Mouse (Mus musculus) forebrain, embryonic 16.5 days (tissue): ENCODE results near the gene Ppa1. TPM values are rescaled to one million over a fixed set of nuclear protein-coding genes. Genes with fewer than 3 reads are reported as not detected.
A peak's percentile ranks its signal among the peaks of the same experiment; 100 is the strongest.

Experiments used
- ATAC-seq: fragments of 200-750 bp; cut with Nextera tagmentation; 2 replicates; pipeline ENCODE4 v1.8.0; 2017; ENCODE audit warnings: mild to moderate bottlenecking, moderate library complexity
- H3K27ac ChIP-seq: fragments of 300-500 bp; sonication (generic); 2 replicates; pipeline ENCODE4 v1.5.1; 2014; ENCODE audit warnings: low read length, control low read depth
- H3K27me3 ChIP-seq: fragments of 300-500 bp; sonication (generic); replicated peaks from 2 replicates; pipeline ENCODE4 v1.6.1; 2014; ENCODE audit warnings: low read length; ENCODE audit not compliant: control insufficient read depth, insufficient read depth
- H3K36me3 ChIP-seq: fragments of 300-500 bp; sonication (generic); 2 replicates; pipeline ENCODE4 v1.6.1; 2014; ENCODE audit not compliant: control insufficient read depth, insufficient read depth
- H3K4me1 ChIP-seq: fragments of 300-500 bp; sonication (generic); replicated peaks from 2 replicates; pipeline ENCODE4 v1.6.1; 2014; ENCODE audit warnings: low read length; ENCODE audit not compliant: control insufficient read depth, insufficient read depth
- H3K4me2 ChIP-seq: fragments of 300-500 bp; sonication (generic); 2 replicates; pipeline ENCODE4 v1.6.1; 2014; ENCODE audit warnings: mild to moderate bottlenecking, low read length, control low read depth
- H3K4me3 ChIP-seq: fragments of 300-500 bp; sonication (generic); replicated peaks from 2 replicates; pipeline ENCODE4 v1.5.1; 2014; ENCODE audit warnings: mild to moderate bottlenecking, low read length, control low read depth
- H3K9ac ChIP-seq: fragments of 300-500 bp; sonication (generic); replicated peaks from 2 replicates; pipeline ENCODE4 v1.6.1; 2014; ENCODE audit warnings: low read depth, low read length, control low read depth
- H3K9me3 ChIP-seq: fragments of 300-500 bp; sonication (generic); 2 replicates; pipeline ENCODE4 v1.6.1; 2016; ENCODE audit warnings: low read length; ENCODE audit not compliant: control insufficient read depth
- WGBS: fragments of 180-500 bp; shearing (Covaris S2); extraction: QIAGEN DNeasy Blood & Tissue Kit; methylation state at CpG from one replicate; pipeline ENCODE4 v1.1.7; 2014; 5-methylcytosine and 5-hydroxymethylcytosine counted together
- polyA plus RNA-seq: library from polyadenylated mRNA; unstranded; fragments of >200 nt; fragmentation: Nextera tagmentation; extraction: Ambion mirVana; gene quantifications from 2 replicates; pipeline ENCODE4 v1.2.1, GENCODE M21; 2015

Gene Ppa1
- polyA plus RNA-seq, 1 experiment from 2014 or later = 244 TPM

GRCm38 (mm10) chr10:61679545-61679944 is 31.2 kb downstream of the Ppa1 start:
- 35% methylated on average over 9 of the region's 9 CpGs for WGBS

GRCm38 (mm10) chr10:61680015-61680913 is 31.9 kb downstream of the Ppa1 start, which contains the start of gene Sar1a:
TSS of gene Sar1a (plus strand) at chr10:61680299.
- under 1% methylated on average over 72 of the region's 84 CpGs for WGBS
- peaks cover 4% of the 10 kb centered on the region; the same call in 1 of the 2 replicates for H3K36me3 ChIP-seq
- no peaks in the 10 kb centered on the region for H3K9me3 ChIP-seq
- peak; percentile 100 for ATAC-seq
- H3K4me2 ChIP-seq = peak within 1 kb of the TSS; percentile 68
- H3K27me3 ChIP-seq = no peaks in the 10 kb centered on the region
- peaks cover 11% of the 10 kb centered on the region for H3K4me1 ChIP-seq
- peak within 1 kb of the TSS; percentile 64 for H3K27ac ChIP-seq
- peak within 1 kb of the TSS; percentile 67 for H3K4me3 ChIP-seq
- peak within 1 kb of the TSS; percentile 82 for H3K9ac ChIP-seq

More at GRCm38 (mm10) chr10:61679545-61679944, 31.2 kb downstream of the Ppa1 start:
- Histone ChIP-seq H3K4me1 (peaks cover 11% of the 10 kb centered on the region), H3K9me3 (no peaks in the 10 kb centered on the region), H3K4me2 (peak overlapping the region; percentile 66), H3K36me3 (peaks cover 4% of the 10 kb centered on the region; the same call in 1 of the 2 replicates), H3K27me3 (no peaks in the 10 kb centered on the region), H3K9ac (peak overlapping the region; percentile 82), H3K4me3 (peak overlapping the region; percentile 67), H3K27ac (peak overlapping the region; percentile 64; the same call in 1 of the 2 replicates)
- peak; percentile 2 for ATAC-seq

GRCm38 (mm10) chr10:61689405-61689804 is 41.1 kb downstream of the Ppa1 start:
- Histone ChIP-seq H3K36me3 (peaks cover 37% of the 10 kb centered on the region), H3K4me3 (no peak overlapping the region), H3K9me3 (no peaks in the 10 kb centered on the region), H3K27ac (no peak overlapping the region), H3K4me2 (no peak overlapping the region), H3K27me3 (no peaks in the 10 kb centered on the region), H3K9ac (no peak overlapping the region), H3K4me1 (no peaks in the 10 kb centered on the region)
- no peak for ATAC-seq
- WGBS = 93% methylated on average over 8 of the region's 8 CpGs

- WGBS = 79% methylated on average over 4 of the region's 4 CpGs
- Histone ChIP-seq H3K27ac (no peak overlapping the region), H3K9me3 (no peaks in the 10 kb centered on the region), H3K4me2 (no peak overlapping the region), H3K9ac (no peak overlapping the region), H3K4me3 (no peak overlapping the region), H3K4me1 (peaks cover 17% of the 10 kb centered on the region), H3K27me3 (no peaks in the 10 kb centered on the region), H3K36me3 (peaks cover 25% of the 10 kb centered on the region)
- ATAC-seq = no peak
These were observed 45.2 kb downstream of the Ppa1 start for GRCm38 (mm10) chr10:61693563-61693962.

DNA sequence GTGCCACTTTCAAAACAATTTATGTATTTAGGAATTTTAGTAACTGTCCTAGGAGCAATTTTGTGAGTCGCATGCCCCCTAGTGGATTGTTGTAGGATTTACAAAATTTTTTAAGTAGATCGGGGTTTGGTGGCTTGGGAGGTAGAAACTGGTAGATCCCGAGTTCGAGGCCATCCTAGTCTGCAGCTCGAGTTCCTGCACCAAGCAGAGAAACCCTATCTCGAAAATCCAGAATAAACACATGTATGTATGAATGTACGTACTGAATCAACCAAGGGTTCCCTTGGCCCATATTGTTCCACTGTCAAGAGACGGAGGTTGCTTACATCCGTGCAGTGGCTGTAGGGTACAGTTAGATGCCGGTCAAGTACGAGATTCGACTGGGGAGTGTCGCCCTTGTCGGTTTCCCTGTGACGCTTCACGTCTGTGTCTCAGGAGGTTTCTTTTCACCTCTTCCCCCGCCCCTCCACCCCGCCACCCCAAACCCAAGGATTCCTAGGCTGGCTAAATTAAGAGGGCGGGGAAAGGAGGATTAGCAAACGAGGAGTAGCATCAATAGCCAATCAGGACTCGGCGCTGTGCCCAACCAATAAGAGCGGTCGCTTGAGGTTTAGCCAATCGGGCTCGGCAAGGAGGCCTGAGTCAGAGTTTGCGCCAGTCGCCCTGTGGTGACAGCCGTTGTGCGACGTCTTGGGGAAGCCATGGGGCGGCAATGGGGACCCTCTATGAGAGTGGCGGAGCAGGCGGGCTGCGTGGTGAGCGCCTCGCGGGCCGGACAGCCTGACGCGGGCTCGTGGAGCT is 46.7 kb downstream of the Ppa1 start, which contains the start of gene Tysnd1:
TSS of gene Tysnd1 (plus strand) at position 645 of the 801 bp plus-strand sequence.
- H3K9ac ChIP-seq = peak within 1 kb of the TSS; percentile 82
- peak; percentile 98 for ATAC-seq
- H3K27ac ChIP-seq = peak within 1 kb of the TSS; percentile 62
- under 1% methylated on average over 42 of the region's 42 CpGs for WGBS
- H3K27me3 ChIP-seq = no peaks in the 10 kb centered on the region
- H3K4me3 ChIP-seq = peak within 1 kb of the TSS; percentile 88
- peaks cover 21% of the 10 kb centered on the region for H3K36me3 ChIP-seq
- peaks cover 17% of the 10 kb centered on the region for H3K4me1 ChIP-seq
- H3K4me2 ChIP-seq = peak within 1 kb of the TSS; percentile 99
- H3K9me3 ChIP-seq = no peaks in the 10 kb centered on the region

- no peaks in the 10 kb centered on the region for H3K9me3 ChIP-seq
- H3K4me2 ChIP-seq = peak overlapping the region; percentile 99
- H3K27ac ChIP-seq = peak overlapping the region; percentile 62
- H3K4me3 ChIP-seq = peak overlapping the region; percentile 88
- peaks cover 20% of the 10 kb centered on the region for H3K36me3 ChIP-seq
- peak; percentile 2; the same call in 1 of the 2 replicates for ATAC-seq
- 0% methylated on average over 94 of the region's 111 CpGs for WGBS
- peaks cover 17% of the 10 kb centered on the region for H3K4me1 ChIP-seq
- H3K9ac ChIP-seq = peak overlapping the region; percentile 82
- H3K27me3 ChIP-seq = no peaks in the 10 kb centered on the region
These were observed 47.6 kb downstream of the Ppa1 start for GRCm38 (mm10) chr10:61695703-61696559.

- peaks cover 17% of the 10 kb centered on the region for H3K4me1 ChIP-seq
- peaks cover 14% of the 10 kb centered on the region for H3K36me3 ChIP-seq
- no peak for ATAC-seq
- H3K9me3 ChIP-seq = no peaks in the 10 kb centered on the region
- peak overlapping the region; percentile 88 for H3K4me3 ChIP-seq
- 20% methylated on average over 14 of the region's 19 CpGs for WGBS
- peak overlapping the region; percentile 99 for H3K4me2 ChIP-seq
- no peaks in the 10 kb centered on the region for H3K27me3 ChIP-seq
- peak overlapping the region; percentile 82 for H3K9ac ChIP-seq
- H3K27ac ChIP-seq = no peak overlapping the region
These were observed 48.1 kb downstream of the Ppa1 start for GRCm38 (mm10) chr10:61696560-61696823.

DNA sequence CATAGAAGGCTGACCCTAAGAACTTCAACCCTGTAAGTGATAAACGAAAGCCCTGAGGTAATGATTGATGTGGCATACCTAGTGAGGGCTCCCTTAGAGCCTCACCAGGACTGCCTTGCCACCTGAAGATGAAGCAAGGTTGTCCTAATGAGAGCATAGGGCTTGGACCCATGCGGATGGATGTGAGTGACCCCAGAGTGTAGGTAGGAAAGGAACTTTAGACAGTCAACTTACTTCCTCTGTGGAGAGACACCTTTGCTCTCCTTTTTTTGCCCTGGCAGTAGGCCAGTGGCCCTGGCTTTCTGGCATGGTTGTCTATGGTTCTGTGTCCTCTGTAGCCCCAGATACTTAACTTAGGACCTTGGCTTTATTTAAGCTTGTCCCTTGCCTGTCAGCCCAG is 48.7 kb downstream of the Ppa1 start:
- Histone ChIP-seq H3K9ac (peak overlapping the region; percentile 82; the same call in 1 of the 2 replicates), H3K27ac (no peak overlapping the region), H3K9me3 (no peaks in the 10 kb centered on the region), H3K4me1 (peaks cover 17% of the 10 kb centered on the region), H3K27me3 (no peaks in the 10 kb centered on the region), H3K4me3 (peak overlapping the region; percentile 88), H3K4me2 (peak overlapping the region; percentile 99), H3K36me3 (peaks cover 10% of the 10 kb centered on the region)
- no peak for ATAC-seq
- 94% methylated on average over 2 of the region's 2 CpGs for WGBS
